Mouse (Mus musculus): Measurements from ENCODE around the gene Zgpat. TPM values are rescaled to one million over a fixed set of nuclear protein-coding genes. Genes with fewer than 3 reads are reported as not detected.
A peak's percentile ranks its signal among the peaks of the same experiment; 100 is the strongest.

Gene Zgpat
- polyA plus RNA-seq, 1 experiment from 2014 or later: 24.1 TPM

- peaks cover 12% of the 10 kb centered on the region; the same call in 1 of the 2 replicates for H3K4me1 ChIP-seq (replicated peaks)
- no peak overlapping the region for H3K9ac ChIP-seq
- WGBS: 59% methylated on average over 3 of the region's 3 CpGs
- no peak for ATAC-seq (replicated peaks; ENCODE audit: insufficient number of reproducible peaks, insufficient read depth, low FRiP score, low read depth)
- H3K27me3 ChIP-seq: no peaks in the 10 kb centered on the region
- H3K9me3 ChIP-seq (replicated peaks): no peaks in the 10 kb centered on the region
- H3K4me2 ChIP-seq: no peak overlapping the region
- no peak overlapping the region for H3K4me3 ChIP-seq
- H3K36me3 ChIP-seq: peaks cover 31% of the 10 kb centered on the region; the same call in 1 of the 2 replicates
- H3K27ac ChIP-seq: peak overlapping the region; percentile 38; the same call in 1 of the 2 replicates
Observed at GRCm38 (mm10) chr2:181385885-181386284, 21.2 kb downstream of the Zgpat start.

GRCm38 (mm10) chr2:181386663-181387210 lies 22.0 kb downstream of the Zgpat start:
- H3K9ac ChIP-seq: no peak overlapping the region
- H3K27me3 ChIP-seq: no peaks in the 10 kb centered on the region
- no peak overlapping the region for H3K4me3 ChIP-seq
- H3K4me2 ChIP-seq: no peak overlapping the region
- H3K4me1 ChIP-seq (replicated peaks): peaks cover 12% of the 10 kb centered on the region; the same call in 1 of the 2 replicates
- no peak for ATAC-seq (replicated peaks; ENCODE audit: insufficient number of reproducible peaks, insufficient read depth, low FRiP score, low read depth)
- peaks cover 29% of the 10 kb centered on the region; the same call in 1 of the 2 replicates for H3K36me3 ChIP-seq
- H3K27ac ChIP-seq: no peak overlapping the region
- 76% methylated on average over 3 of the region's 4 CpGs for WGBS
- no peaks in the 10 kb centered on the region for H3K9me3 ChIP-seq (replicated peaks)

GRCm38 (mm10) chr2:181390136-181390870 lies 25.6 kb downstream of the Zgpat start:
- Histone ChIP-seq H3K4me1 (replicated peaks) (peaks cover 6% of the 10 kb centered on the region), H3K27me3 (no peaks in the 10 kb centered on the region), H3K4me2 (no peak overlapping the region), H3K36me3 (peaks cover 18% of the 10 kb centered on the region; the same call in 1 of the 2 replicates), H3K4me3 (no peak overlapping the region), H3K27ac (no peak overlapping the region), H3K9me3 (replicated peaks) (no peaks in the 10 kb centered on the region), H3K9ac (no peak overlapping the region)
- WGBS: 83% methylated on average over 4 of the region's 4 CpGs
- ATAC-seq (replicated peaks; ENCODE audit: insufficient number of reproducible peaks, insufficient read depth, low FRiP score, low read depth): no peak

GRCm38 (mm10) chr2:181391022-181391421 lies 26.3 kb downstream of the Zgpat start:
- H3K36me3 ChIP-seq: peaks cover 16% of the 10 kb centered on the region; the same call in 1 of the 2 replicates
- no peaks in the 10 kb centered on the region for H3K27me3 ChIP-seq
- no peak overlapping the region for H3K9ac ChIP-seq
- no peak overlapping the region for H3K4me2 ChIP-seq
- ATAC-seq (replicated peaks; ENCODE audit: insufficient number of reproducible peaks, insufficient read depth, low FRiP score, low read depth): no peak
- peaks cover 4% of the 10 kb centered on the region; the same call in 1 of the 2 replicates for H3K4me1 ChIP-seq (replicated peaks)
- no peaks in the 10 kb centered on the region for H3K9me3 ChIP-seq (replicated peaks)
- no peak overlapping the region for H3K4me3 ChIP-seq
- no peak overlapping the region for H3K27ac ChIP-seq
- 89% methylated on average over 15 of the region's 15 CpGs for WGBS

GRCm38 (mm10) chr2:181391541-181391940 lies 26.8 kb downstream of the Zgpat start:
- Histone ChIP-seq H3K27ac (no peak overlapping the region), H3K4me2 (no peak overlapping the region), H3K4me1 (replicated peaks) (peaks cover 5% of the 10 kb centered on the region; the same call in 1 of the 2 replicates), H3K36me3 (peaks cover 11% of the 10 kb centered on the region; the same call in 1 of the 2 replicates), H3K9me3 (replicated peaks) (no peaks in the 10 kb centered on the region), H3K9ac (no peak overlapping the region), H3K4me3 (no peak overlapping the region), H3K27me3 (no peaks in the 10 kb centered on the region)
- 59% methylated on average over 2 of the region's 2 CpGs for WGBS
- no peak for ATAC-seq (replicated peaks; ENCODE audit: insufficient number of reproducible peaks, insufficient read depth, low FRiP score, low read depth)

GRCm38 (mm10) chr2:181392600-181393213 lies 28.0 kb downstream of the Zgpat start:
- H3K9me3 ChIP-seq (replicated peaks): no peaks in the 10 kb centered on the region
- H3K36me3 ChIP-seq: 0 out of 2 replicates have a peak, but pooled peaks cover 5% of the 10 kb centered on the region
- H3K27ac ChIP-seq: no peak overlapping the region
- H3K27me3 ChIP-seq: no peaks in the 10 kb centered on the region
- no peak overlapping the region for H3K4me3 ChIP-seq
- H3K4me2 ChIP-seq: no peak overlapping the region
- ATAC-seq (replicated peaks; ENCODE audit: insufficient number of reproducible peaks, insufficient read depth, low FRiP score, low read depth): peak; percentile 32; the same call in 1 of the 2 replicates
- WGBS: 29% methylated on average over 4 of the region's 4 CpGs
- no peak overlapping the region for H3K9ac ChIP-seq
- H3K4me1 ChIP-seq (replicated peaks): peaks cover 13% of the 10 kb centered on the region

- WGBS: 92% methylated on average over 3 of the region's 3 CpGs
- no peaks in the 10 kb centered on the region for H3K27me3 ChIP-seq
- no peak overlapping the region for H3K4me2 ChIP-seq
- H3K4me1 ChIP-seq (replicated peaks): peaks cover 16% of the 10 kb centered on the region
- H3K36me3 ChIP-seq: 0 out of 2 replicates have a peak, but pooled peaks cover 5% of the 10 kb centered on the region
- no peaks in the 10 kb centered on the region for H3K9me3 ChIP-seq (replicated peaks)
- H3K27ac ChIP-seq: no peak overlapping the region
- no peak overlapping the region for H3K4me3 ChIP-seq
- ATAC-seq (replicated peaks; ENCODE audit: insufficient number of reproducible peaks, insufficient read depth, low FRiP score, low read depth): no peak
- H3K9ac ChIP-seq: no peak overlapping the region
Observed at GRCm38 (mm10) chr2:181394086-181394485, 29.4 kb downstream of the Zgpat start.

GRCm38 (mm10) chr2:181397207-181397761 lies 32.6 kb downstream of the Zgpat start:
- Histone ChIP-seq H3K27ac (peak overlapping the region; percentile 89), H3K27me3 (no peaks in the 10 kb centered on the region), H3K4me2 (peak overlapping the region; percentile 11; the same call in 1 of the 2 replicates), H3K36me3 (0 out of 2 replicates have a peak, but pooled peaks cover 5% of the 10 kb centered on the region), H3K9ac (peak overlapping the region; percentile 24; the same call in 1 of the 2 replicates), H3K4me3 (no peak overlapping the region), H3K9me3 (replicated peaks) (no peaks in the 10 kb centered on the region), H3K4me1 (replicated peaks) (peaks cover 16% of the 10 kb centered on the region)
- ATAC-seq (replicated peaks; ENCODE audit: insufficient number of reproducible peaks, insufficient read depth, low FRiP score, low read depth): peak; percentile 71
- WGBS: 31% methylated on average over 5 of the region's 5 CpGs

- 10% methylated on average over 1 of the region's 1 CpGs for WGBS
- ATAC-seq (replicated peaks; ENCODE audit: insufficient number of reproducible peaks, insufficient read depth, low FRiP score, low read depth): no peak
- Histone ChIP-seq H3K4me3 (no peak overlapping the region), H3K4me1 (replicated peaks) (peaks cover 11% of the 10 kb centered on the region), H3K36me3 (no peaks in the 10 kb centered on the region), H3K9ac (no peak overlapping the region), H3K9me3 (replicated peaks) (no peaks in the 10 kb centered on the region), H3K4me2 (no peak overlapping the region), H3K27me3 (no peaks in the 10 kb centered on the region), H3K27ac (no peak overlapping the region)
Observed at GRCm38 (mm10) chr2:181401497-181401896, 36.8 kb downstream of the Zgpat start.

- WGBS: 81% methylated on average over 3 of the region's 3 CpGs
- Histone ChIP-seq H3K9me3 (replicated peaks) (no peaks in the 10 kb centered on the region), H3K36me3 (no peaks in the 10 kb centered on the region), H3K4me1 (replicated peaks) (no peaks in the 10 kb centered on the region), H3K9ac (no peak overlapping the region), H3K27me3 (no peaks in the 10 kb centered on the region), H3K4me3 (no peak overlapping the region), H3K27ac (no peak overlapping the region), H3K4me2 (no peak overlapping the region)
- no peak for ATAC-seq (replicated peaks; ENCODE audit: insufficient number of reproducible peaks, insufficient read depth, low FRiP score, low read depth)
Observed at GRCm38 (mm10) chr2:181403722-181404121, 39.0 kb downstream of the Zgpat start.

- no peak for ATAC-seq (replicated peaks; ENCODE audit: insufficient number of reproducible peaks, insufficient read depth, low FRiP score, low read depth)
- Histone ChIP-seq H3K27ac (no peak overlapping the region), H3K27me3 (no peaks in the 10 kb centered on the region)
Observed at GRCm38 (mm10) chr2:181409643-181410042, 44.9 kb downstream of the Zgpat start.

More at GRCm38 (mm10) chr2:181409643-181410042, 44.9 kb downstream of the Zgpat start:
- Histone ChIP-seq H3K9me3 (replicated peaks) (no peaks in the 10 kb centered on the region), H3K4me1 (replicated peaks) (no peaks in the 10 kb centered on the region), H3K9ac (no peak overlapping the region), H3K36me3 (no peaks in the 10 kb centered on the region; the same call in 1 of the 2 replicates), H3K4me3 (no peak overlapping the region), H3K4me2 (no peak overlapping the region)
- 79% methylated on average over 7 of the region's 7 CpGs for WGBS

Data from heart, embryonic 15.5 days (tissue).